Mouse (Mus musculus): ENCODE measurements around the gene Pde6c. TPM values are rescaled to one million over a fixed set of nuclear protein-coding genes. Genes with fewer than 3 reads are reported as not detected.

Pde6c gene
- total and polyA plus RNA-seq, 3 experiments, result not detected

- Histone ChIP-seq H3K9me3 (replicated peaks) (no peaks in the 10 kb centered on the region; the same call in 1 of the 2 replicates), H3K36me3 (replicated peaks) (no peaks in the 10 kb centered on the region), H3K27me3 (ENCODE audit: insufficient read depth, low read length) (peaks cover 11% of the 10 kb centered on the region; the same call in 1 of the 2 replicates), H3K4me3 (ENCODE audit: low read depth, low read length) (no peak overlapping the region), H3K4me1 (ENCODE audit: insufficient read depth, low read depth, low read length) (peaks cover 8% of the 10 kb centered on the region)
- ATAC-seq (ENCODE audit: extremely low read depth, insufficient number of reproducible peaks, low FRiP score, poor library complexity, severe bottlenecking), result no peak
- DNase-seq (ENCODE audit: low spot score), result no peak
- TF ChIP-seq TAL1 (conservative IDR thresholded peaks at IDR 0.05; ENCODE audit: low read depth, low read length) (no peak), CTCF (IDR thresholded peaks at IDR 0.05; ENCODE audit: low read depth, low read length) (no peak), POLR2AphosphoS5 (IDR thresholded peaks at IDR 0.05; ENCODE audit: insufficient replicate concordance, low read depth, low read length) (no peak), GATA2 (IDR thresholded peaks at IDR 0.05; ENCODE audit: borderline replicate concordance, low read depth, low read length) (no peak), GATA1 (IDR thresholded peaks at IDR 0.05; ENCODE audit: borderline replicate concordance, low read length) (no peak)
Observed at GRCm38 (mm10) chr19:38228699-38229098, 96.1 kb downstream of the Pde6c start.

DNA sequence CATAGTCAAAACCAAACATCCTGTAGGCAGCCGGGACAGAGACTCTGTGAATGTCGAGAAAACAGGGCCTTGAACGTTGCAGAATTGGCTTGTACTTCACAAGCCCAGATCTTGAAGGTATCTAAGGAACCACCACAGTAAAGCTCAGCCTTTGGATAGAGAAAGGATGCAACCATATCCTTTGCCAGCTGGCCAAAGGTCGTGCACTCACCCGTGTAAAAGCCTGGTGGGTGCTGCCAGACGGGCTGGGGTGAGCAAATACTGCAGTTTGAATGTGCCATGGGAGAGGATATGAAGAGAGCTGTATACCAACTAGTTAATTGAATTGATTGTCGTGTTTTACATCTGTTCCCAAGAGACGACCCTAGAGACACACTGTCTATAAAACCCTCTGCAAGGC lies 99.5 kb downstream of the Pde6c start:
- no peak for DNase-seq (ENCODE audit: low spot score)
- no peak for ATAC-seq (ENCODE audit: extremely low read depth, insufficient number of reproducible peaks, low FRiP score, poor library complexity, severe bottlenecking)

GRCm38 (mm10) chr19:38232516-38232915 lies 99.9 kb downstream of the Pde6c start:
- TF ChIP-seq GATA2 (IDR thresholded peaks at IDR 0.05; ENCODE audit: borderline replicate concordance, low read depth, low read length), result no peak
- no peak for TF ChIP-seq CTCF (IDR thresholded peaks at IDR 0.05; ENCODE audit: low read depth, low read length)
- no peak for TF ChIP-seq TAL1 (conservative IDR thresholded peaks at IDR 0.05; ENCODE audit: low read depth, low read length)
- TF ChIP-seq GATA1 (IDR thresholded peaks at IDR 0.05; ENCODE audit: borderline replicate concordance, low read length), result no peak
- no peak for TF ChIP-seq POLR2AphosphoS5 (IDR thresholded peaks at IDR 0.05; ENCODE audit: insufficient replicate concordance, low read depth, low read length)
- Histone ChIP-seq H3K4me3 (ENCODE audit: low read depth, low read length) (no peak overlapping the region), H3K4me1 (ENCODE audit: insufficient read depth, low read depth, low read length) (0 out of 2 replicates have a peak, but pooled peaks cover 3% of the 10 kb centered on the region), H3K9me3 (replicated peaks) (no peaks in the 10 kb centered on the region; the same call in 1 of the 2 replicates), H3K36me3 (replicated peaks) (no peaks in the 10 kb centered on the region), H3K27me3 (ENCODE audit: insufficient read depth, low read length) (peaks cover 20% of the 10 kb centered on the region; the same call in 1 of the 2 replicates)
- DNase-seq (ENCODE audit: low spot score), result no peak
- ATAC-seq (ENCODE audit: extremely low read depth, insufficient number of reproducible peaks, low FRiP score, poor library complexity, severe bottlenecking), result no peak

More for the DNA sequence above, 99.5 kb downstream of the Pde6c start:
- H3K4me3 ChIP-seq (ENCODE audit: low read depth, low read length), result no peak overlapping the region
- H3K4me1 ChIP-seq (ENCODE audit: insufficient read depth, low read depth, low read length), result no peaks in the 10 kb centered on the region
- H3K9me3 ChIP-seq (replicated peaks), result no peaks in the 10 kb centered on the region; the same call in 1 of the 2 replicates
- no peaks in the 10 kb centered on the region for H3K36me3 ChIP-seq (replicated peaks)
- no peak for TF ChIP-seq TAL1 (conservative IDR thresholded peaks at IDR 0.05; ENCODE audit: low read depth, low read length)
- no peak for TF ChIP-seq POLR2AphosphoS5 (IDR thresholded peaks at IDR 0.05; ENCODE audit: insufficient replicate concordance, low read depth, low read length)
- no peak for TF ChIP-seq GATA1 (IDR thresholded peaks at IDR 0.05; ENCODE audit: borderline replicate concordance, low read length)
- no peak for TF ChIP-seq CTCF (IDR thresholded peaks at IDR 0.05; ENCODE audit: low read depth, low read length)
- TF ChIP-seq GATA2 (IDR thresholded peaks at IDR 0.05; ENCODE audit: borderline replicate concordance, low read depth, low read length), result no peak
- peaks cover 20% of the 10 kb centered on the region; the same call in 1 of the 2 replicates for H3K27me3 ChIP-seq (ENCODE audit: insufficient read depth, low read length)

Other genes starting within 250 kb of the Pde6c start
- gene Myof, start 89.2 kb upstream of the Pde6c start, total RNA-seq (2014; fragmentation: Nextera tagmentation), result not detected in 2 replicates
- gene Myof, start 89.2 kb upstream of the Pde6c start, total RNA-seq (2017), result 0.23 and 0.55 TPM in 2 replicates
- not detected in 2 replicates for gene Myof, start 89.2 kb upstream of the Pde6c start, polyA plus RNA-seq (2012)
- 52.4 and 78.9 TPM in 2 replicates for gene Cep55, start 77.8 kb upstream of the Pde6c start, total RNA-seq (2014; fragmentation: Nextera tagmentation)
- gene Cep55, start 77.8 kb upstream of the Pde6c start, total RNA-seq (2017), result 56.6 and 60.2 TPM in 2 replicates
- 2.5 and 3.7 TPM in 2 replicates for gene Cep55, start 77.8 kb upstream of the Pde6c start, polyA plus RNA-seq (2012)
- gene Ffar4, start 35.7 kb upstream of the Pde6c start, total RNA-seq (2014; fragmentation: Nextera tagmentation), result not detected in 2 replicates
- not detected in 2 replicates for gene Ffar4, start 35.7 kb upstream of the Pde6c start, total RNA-seq (2017)
- not detected in 2 replicates for gene Ffar4, start 35.7 kb upstream of the Pde6c start, polyA plus RNA-seq (2012)
- gene Rbp4, start 7.5 kb upstream of the Pde6c start, total RNA-seq (2014; fragmentation: Nextera tagmentation), result not detected in 2 replicates
- gene Rbp4, start 7.5 kb upstream of the Pde6c start, total RNA-seq (2017), result not detected in 2 replicates
- not detected in 2 replicates for gene Rbp4, start 7.5 kb upstream of the Pde6c start, polyA plus RNA-seq (2012)
- gene Fra10ac1, start 91.4 kb downstream of the Pde6c start, total RNA-seq (2014; fragmentation: Nextera tagmentation), result 18.1 and 18.4 TPM in 2 replicates
- 23.2 and 23.9 TPM in 2 replicates for gene Fra10ac1, start 91.4 kb downstream of the Pde6c start, total RNA-seq (2017)
- gene Fra10ac1, start 91.4 kb downstream of the Pde6c start, polyA plus RNA-seq (2012), result 15.9 and 17.5 TPM in 2 replicates
- 0.08 TPM in 1 of 2 replicates, not detected in the other for gene Lgi1, start 131.8 kb downstream of the Pde6c start, total RNA-seq (2014; fragmentation: Nextera tagmentation)
- 0.17 and 0.38 TPM in 2 replicates for gene Lgi1, start 131.8 kb downstream of the Pde6c start, total RNA-seq (2017)
- not detected in 2 replicates for gene Lgi1, start 131.8 kb downstream of the Pde6c start, polyA plus RNA-seq (2012)